Mouse (Mus musculus) cerebellum, adult (tissue): ENCODE results near the gene Coa6.
"Not testable (repeated sequence)": the region's sequence is repeated elsewhere in the genome, so short reads cannot be mapped to it uniquely, and the experiment has no call there.

Experiments
- ATAC-seq: cut with Nextera tagmentation; 2 replicates; pipeline ENCODE4 v1.9.2; 2017; ENCODE audit warnings: mild to moderate bottlenecking, moderate library complexity, mixed read lengths; ENCODE audit not compliant: insufficient number of reproducible peaks, low FRiP score, low TSS enrichment

The Coa6 gene

DNA sequence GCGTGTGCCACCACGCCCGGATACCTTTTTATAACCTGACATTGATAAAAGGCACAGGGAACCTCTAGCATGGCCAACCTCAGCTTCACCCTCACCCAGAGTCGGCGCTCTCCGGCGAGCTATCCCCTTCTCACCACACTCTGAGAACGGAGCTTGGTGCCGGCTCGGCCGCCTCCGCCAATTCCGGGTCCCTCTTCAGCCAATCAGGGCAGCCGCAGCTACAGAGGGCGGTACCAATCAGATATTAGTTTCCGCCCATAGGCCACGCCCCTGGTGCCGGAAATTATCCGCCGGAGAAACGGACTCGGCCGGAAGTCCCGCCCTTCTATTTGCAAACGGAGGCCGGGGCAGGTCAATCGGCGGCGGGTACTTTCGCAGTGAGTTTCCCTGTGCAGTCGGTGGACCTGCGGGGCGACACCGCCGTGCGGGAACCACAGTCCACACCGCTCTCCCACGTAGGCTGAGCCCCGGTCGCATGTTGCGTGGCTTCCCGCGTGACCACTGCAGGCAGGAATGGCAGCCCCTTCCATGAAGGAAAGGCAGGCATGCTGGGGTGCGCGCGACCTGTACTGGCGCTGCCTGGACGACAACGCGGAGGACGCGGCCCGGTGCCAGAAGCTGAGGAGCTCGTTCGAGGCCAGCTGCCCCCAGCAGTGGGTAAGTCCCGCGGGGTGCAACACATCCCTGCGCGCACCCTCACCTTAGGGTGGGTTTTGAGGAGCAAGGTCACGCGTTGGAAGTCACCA is at the start of gene Coa6:
TSS of gene Coa6 (plus strand) at position 342 of the 746 bp plus-strand sequence.
- ATAC-seq: peak; percentile 98

DNA sequence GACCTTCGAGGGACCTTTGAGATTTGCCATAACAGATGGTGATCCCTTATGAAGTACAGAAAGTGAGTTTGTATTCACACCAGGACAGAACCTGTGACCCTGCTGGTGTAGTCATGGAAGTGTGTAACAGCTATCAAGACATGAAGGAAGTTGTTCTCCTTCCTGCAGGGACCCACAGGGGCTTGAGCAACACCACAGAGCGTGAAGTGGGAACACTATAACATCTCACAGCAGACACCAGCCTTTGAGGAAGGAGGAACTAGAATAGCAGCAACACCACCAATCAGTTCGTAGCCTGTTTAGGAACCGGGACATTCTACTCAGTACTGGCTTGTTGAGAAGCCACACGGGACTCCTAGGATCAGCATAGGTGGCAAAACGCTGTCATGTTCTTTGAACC is 42.7 kb upstream of the Coa6 start:
- ATAC-seq: no peak

DNA sequence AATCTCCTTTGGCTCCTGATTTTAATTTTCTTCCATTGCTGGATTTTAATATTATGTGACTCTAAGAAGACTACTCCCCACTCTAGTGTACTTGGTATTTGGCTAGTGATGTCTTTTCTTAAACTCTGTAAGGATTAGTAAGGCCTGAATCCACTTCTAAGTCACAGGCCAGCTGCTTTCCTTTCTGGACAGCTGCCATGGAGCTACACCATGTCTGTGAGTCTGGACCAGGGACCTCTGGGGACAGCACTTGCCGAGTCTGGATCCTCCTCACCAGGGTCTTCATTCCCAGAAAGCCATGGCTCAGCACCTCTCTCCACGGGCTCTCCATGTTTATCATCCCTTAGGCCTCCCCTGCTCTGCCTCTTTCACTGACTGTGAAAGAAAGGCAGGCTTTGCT is 42.2 kb upstream of the Coa6 start:
- no peak for ATAC-seq

DNA sequence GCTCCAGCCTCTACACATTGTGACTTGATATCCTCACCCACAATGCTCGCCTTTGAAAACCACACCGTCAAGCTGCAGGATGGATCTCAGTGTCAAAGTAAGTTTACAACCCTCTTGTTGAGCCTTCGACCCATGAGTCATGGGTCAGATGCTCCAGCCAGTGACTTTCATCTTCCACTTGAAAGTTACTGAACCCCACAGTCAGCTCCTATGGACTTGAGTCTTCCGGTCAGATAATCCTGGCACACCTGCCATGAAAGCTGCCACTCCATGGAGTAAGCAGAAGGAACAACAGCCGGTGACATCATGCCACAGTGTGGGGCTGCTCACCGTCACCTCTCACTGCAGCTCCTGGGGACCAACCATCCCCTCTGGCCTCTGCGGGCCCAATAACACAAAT is 41.0 kb upstream of the Coa6 start:
- no peak for ATAC-seq

DNA sequence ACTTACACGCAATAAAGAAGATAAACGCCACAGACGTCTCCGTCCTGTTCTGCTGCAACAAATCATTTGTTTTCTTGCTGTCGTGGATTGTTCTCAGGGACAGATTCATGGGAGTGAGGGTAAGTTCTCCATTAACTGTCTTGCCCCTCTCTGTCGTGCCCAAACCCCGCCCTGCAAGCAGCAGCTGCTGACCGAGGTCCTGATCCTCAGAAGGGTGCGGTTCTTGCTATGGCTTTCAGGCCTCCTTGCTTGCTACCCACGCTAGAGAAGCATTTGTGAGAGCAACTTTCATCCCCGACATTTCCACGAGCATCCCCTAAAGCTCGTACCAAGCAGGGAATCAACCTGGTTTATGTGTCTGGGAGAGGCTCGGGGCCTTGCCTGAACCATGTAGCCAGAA is 40.1 kb upstream of the Coa6 start:
- ATAC-seq: no peak

DNA sequence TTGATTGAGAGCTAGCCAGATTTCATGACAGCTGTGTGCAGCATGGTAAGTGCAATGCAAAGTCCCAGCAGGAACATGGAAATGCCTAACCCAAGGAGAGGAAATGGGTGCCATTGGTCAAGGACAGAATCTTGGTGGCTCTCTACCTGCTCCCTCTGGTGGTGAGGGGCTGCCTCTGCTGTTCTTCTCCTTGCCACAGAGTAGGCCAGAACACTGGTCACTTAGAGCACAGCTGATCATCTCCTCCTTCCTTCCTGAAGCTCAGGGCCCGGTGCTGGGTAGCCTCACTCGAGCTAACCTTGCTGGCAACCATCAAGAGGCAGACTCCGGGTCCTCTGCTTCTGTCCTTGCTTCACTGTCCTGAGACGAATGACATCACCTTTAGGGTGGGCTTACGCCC is 39.6 kb upstream of the Coa6 start:
- ATAC-seq: peak; percentile 47; the same call in 1 of the 2 replicates

DNA sequence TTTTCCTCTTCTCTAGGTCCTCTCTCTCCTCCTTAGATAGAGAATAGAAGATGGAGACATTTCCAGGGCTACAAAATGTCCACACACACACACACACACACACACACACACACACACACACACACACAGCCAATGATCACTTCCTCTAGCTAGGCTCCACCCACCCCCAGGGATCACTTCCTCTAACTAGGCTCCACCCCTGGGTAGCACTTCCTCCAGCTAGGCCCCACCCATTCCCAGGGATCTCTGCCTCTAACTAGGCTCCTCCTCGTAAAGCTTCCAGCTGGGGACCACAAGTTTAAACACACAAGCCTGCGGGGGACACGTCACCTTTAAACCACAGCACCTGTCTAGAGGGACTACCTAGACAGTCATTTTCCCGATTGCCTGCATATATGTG is 34.7 kb upstream of the Coa6 start:
- ATAC-seq: no peak

DNA sequence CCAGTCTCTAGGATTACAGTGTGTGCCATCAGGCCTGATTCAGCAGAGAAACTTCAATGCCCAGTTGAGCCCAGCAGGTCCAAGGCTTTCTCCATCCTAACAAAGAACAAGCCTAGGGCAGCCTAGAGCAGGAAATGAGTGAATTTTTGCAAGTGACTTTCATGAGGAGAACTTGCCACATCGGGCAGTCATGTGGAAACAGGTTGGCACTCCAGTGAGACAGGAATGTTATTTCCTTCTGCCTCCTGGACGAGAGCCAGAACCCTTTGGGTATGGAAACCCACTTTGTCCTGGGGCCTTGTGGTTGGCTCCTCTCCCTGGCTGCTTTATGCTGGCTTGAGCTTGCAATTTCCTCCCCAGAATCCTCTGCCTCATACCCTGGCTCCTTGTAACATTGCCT is 30.8 kb upstream of the Coa6 start:
- peak; percentile 56; the same call in 1 of the 2 replicates for ATAC-seq

DNA sequence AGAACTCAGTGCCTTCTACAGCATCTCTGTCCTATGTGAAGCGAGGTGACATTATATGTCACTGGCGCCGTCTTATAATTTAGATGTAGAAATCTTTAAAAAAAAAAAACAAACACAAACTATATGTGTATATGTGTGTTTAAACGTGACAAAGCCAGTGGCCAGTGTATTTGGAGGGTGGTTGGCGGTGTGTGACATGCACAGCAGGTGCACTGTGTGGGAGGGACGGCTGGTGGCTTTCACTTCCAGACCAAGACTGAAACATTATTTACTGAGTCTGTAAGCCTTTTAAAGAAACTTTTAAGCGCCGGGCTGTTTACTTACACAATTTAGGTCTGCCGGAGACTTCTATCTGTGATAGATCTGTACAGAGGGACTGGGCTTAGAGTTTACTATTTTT is 26.9 kb upstream of the Coa6 start:
- ATAC-seq: no peak

DNA sequence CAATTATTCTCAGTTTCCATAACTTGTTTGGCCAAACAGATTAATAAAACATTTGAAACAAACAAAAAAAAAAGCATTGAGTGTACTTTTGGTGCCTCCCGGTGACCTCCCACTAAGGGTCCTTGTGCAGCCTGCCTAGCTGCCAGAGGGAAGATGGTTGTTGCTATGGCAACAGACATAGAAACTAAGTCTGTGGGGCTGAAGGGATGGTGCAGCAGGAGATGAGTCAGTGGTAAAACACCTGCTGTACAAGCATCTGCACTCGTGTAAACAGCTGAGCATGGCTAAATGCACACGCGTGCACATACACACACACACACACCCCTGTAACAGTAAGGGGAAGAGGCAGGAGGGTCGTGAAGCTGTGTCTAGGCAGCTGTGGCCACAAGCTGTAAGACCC is 26.4 kb upstream of the Coa6 start:
- ATAC-seq: no peak

DNA sequence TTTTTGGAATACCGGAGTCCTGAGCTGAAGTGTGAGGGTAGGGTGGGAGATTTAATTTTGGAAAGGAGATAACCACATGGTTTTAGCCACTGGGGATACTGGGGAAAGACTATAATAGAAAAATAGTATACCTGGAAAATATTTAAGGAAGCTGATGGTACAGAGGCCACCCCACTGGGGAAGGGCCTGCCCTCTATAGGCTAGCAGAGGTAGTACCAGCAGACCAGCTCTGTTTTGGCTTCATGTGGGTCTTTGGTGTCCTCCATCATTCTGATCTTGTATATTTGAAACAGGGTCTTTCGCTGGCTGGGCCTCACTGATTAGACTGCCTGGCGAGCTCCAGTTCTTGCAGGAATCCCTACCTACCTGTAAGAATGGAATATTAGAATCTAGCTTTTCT is 24.0 kb upstream of the Coa6 start:
- peak; percentile 61; the same call in 1 of the 2 replicates for ATAC-seq

DNA sequence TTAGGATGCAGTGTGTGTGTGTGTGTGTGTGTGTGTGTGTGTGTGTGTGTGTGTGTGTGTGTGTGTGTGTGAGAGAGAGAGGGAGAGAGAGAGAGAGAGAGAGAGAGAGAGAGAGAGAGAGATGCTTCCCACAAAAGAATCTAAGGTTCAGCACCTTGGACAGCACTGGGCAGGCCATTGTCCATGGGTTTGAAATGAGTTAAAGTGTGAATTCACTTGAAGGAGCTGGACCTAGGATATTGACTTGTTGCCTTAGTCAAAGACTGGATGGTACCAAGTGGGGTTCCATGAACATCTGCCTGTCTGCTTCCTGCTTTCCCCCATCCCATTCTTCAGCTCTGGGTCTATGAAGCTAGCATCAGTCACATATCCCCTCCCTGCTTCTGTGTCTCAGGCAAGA is 17.8 kb upstream of the Coa6 start:
- not testable (repeated sequence) for ATAC-seq

DNA sequence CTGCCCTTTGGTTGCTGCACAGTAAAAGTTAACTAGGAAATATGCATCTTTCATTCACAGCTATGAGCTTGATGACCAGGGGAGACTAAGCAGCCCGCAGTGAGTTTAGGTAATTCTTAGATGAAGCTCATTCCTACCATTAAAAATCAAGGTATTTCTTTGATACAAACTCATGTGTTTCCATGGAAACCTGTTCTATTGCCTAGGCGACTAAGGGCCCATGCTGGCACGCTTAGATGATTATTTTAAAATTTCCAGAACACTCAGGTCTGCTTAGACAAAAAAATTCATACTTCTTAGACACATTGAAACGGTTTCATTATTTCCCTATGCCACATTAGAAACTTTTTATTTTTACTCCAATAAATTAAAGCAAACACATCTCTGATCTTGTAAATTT is 17.3 kb upstream of the Coa6 start:
- no peak for ATAC-seq

DNA sequence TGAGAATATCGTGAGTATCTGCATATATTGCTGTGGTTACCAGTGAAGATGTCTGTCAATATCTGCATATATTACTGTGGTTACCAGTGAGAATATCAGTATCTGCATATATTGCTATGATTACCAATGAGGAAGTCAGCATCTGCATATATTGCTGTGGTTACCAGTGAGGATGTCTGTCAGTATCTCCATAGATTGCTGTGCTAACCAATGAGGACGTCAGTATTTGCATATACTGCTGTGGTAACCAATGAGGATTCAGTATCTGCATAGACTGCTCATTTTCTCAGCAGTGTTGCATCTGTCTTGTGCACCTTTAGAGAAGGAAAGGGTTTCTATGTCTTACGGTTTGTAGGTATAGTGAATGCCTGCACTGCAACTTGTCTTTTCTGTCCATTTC is 1.5 kb upstream of the Coa6 start:
- ATAC-seq: no peak

DNA sequence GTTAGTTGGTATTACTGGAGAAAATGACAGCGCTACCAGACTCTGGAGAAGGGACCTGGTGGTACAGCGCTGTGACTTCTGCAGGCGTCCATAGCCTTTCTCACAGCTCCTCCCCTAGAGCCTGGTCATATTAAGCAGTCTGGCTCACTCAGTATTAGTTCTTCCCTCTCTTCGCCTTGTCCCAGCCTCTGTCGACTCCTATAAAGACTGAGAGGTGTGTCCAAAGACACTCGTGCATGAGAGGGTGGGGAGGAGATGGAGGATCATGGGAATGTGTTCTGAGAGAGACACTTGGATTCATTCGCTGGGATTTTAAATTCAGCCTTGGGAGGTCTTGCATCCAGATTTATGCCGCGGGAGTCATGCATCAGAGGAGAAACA is 595 bp downstream of the Coa6 start:
- ATAC-seq: peak; percentile 54

DNA sequence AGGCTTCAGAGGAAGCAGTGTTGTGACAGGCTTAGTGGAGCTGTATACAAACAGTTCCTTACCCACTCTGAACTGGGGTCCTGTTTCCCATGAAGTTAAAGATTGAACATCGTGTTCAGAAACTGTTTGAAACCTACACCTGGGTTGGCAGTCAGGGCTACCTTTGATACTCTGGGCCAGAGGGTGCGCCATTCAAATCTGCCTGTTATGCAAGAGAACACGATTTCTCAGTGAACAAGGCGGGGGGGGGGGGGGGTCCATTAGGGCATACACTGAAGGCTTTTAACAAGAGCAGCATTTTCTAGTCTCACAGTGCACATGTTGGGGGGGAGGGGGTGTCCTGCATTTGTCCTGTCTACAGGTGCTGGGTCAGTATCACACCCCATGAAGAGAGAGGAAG is 1.8 kb downstream of the Coa6 start:
- no peak for ATAC-seq

DNA sequence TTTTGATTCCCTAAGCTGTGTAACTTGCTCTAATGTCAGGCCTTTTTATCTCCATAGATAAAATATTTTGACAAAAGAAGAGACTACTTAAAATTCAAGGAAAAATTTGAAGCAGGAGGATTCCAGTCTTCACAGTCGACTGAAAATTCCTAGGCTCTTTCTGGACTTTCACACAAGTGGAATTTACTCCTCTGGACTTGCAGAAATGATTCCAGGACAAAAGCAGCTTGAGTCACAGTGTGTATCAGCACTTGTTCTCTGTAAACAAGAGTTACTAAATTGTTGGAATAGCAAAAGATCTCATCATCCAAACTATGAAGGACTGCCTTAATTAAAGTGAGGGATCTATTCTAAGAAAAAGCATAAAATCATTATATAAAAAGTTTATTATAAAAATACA is 2.6 kb downstream of the Coa6 start:
- ATAC-seq: no peak

DNA sequence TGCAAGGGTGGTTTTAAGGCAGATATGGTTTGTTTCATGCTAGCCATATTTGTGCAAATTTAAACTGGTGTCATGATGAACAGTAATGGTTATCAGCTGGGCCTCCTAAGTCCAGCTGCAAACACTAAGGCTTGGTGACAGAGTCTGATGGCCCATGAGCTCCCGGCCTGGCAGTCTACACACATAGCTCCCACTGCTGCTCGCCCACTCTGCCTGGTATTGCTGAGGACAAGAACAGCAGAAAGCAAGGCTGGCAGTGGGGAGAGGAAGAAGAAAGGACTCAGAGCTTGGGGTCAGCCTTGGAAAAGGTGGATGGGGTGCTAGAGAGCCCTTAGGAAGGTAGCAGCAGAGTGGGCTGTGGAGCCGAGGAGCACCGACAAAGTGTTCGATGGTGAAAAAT is 7.3 kb downstream of the Coa6 start:
- ATAC-seq: no peak

DNA sequence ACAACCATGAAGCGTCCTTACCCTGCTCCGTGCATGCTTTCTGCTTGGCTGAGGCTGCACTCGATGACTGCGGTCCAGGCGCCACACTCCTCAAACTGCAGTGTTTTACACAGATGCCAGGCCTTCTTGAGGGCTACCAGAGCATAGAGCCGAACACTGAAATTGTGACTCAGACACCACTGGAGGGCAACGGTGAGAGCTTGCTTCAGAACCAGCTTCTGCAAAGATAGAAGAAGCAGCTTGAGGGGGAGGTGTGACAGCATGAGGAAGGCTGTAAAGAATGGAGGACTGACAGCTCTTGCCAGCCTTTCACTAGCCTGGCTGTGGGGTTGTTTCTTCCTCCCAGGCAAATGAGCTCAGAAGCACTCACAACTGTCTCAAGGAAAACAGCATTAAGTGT is 11.5 kb downstream of the Coa6 start:
- ATAC-seq: no peak

DNA sequence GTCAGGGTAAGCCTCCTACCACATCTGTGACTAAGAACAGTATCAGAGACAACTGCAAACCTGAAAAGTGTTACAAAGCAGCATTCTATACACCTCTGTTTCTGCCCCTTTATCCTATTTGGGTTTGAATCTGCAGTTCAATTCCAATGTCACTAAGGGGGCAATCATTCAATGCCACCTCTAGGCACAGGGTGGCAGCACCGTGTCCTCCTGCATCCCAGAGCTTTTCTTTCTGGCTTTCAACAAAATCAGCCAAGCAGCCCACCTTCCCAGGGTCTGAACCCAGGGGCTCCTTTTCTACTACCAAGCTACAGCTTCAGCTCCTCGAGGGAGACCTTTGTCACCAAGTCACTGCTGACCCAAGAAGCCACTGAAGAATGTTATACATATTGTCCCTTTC is 16.6 kb downstream of the Coa6 start:
- no peak for ATAC-seq

DNA sequence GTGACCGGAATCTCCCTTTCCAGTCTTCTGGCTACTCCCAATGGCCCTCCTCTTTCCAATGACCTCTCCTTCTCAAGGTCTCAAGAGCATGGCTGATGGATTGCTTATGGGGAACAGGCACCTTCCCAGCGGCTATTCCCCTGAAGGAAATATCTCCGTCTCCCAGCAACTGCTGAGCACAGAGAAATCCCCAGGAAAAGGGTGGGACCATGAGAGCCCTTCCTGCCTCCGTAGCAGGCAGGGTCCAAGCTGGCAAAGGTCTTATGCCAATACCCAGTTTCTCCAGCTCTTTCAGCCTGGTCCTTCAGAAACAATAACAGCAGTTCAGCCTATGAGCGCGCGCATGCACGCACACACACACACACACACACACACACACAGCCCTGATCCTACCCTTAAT is 28.8 kb downstream of the Coa6 start:
- ATAC-seq: no peak

DNA sequence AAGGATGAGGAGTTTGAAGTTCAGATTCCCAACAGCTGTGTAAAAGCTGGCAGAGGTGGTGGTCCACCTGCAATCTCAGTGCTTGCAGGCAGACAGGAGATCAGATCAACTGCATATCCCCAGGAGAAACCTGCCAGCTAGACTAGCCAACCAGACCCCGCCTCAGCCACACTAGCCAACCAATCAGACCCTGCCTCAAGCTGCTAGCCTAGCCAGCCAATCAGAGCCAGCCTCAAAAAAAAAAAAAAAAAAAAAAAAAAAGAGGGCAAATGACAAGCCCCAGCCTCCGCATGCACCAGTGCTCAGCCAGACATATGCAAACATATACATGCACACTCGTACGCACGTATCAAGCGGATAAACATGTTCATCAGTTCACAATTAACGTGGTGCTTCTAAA is 33.1 kb downstream of the Coa6 start:
- ATAC-seq: no peak

DNA sequence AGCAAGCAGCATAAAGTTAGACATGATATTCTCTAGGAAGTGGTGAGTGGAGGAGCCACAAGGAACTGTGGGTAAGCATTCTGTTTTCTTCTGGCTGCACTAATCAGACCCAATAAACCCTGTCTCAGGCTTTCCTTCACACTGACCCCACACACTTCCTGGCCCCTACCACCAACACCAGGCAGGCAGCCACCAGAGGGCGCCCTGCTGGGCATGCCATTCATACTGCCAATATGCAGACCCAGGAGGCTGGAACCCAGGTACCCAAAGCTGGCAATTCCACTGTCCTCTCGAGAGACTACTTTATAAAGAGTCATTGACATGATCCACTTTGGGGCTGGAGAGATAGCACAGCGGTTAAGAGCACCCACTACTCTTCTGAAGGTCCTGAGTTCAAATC is 38.0 kb downstream of the Coa6 start:
- no peak for ATAC-seq
